Comparison of ENCODE assay signal across 9 mouse cellular contexts in the genomic region with DNA sequence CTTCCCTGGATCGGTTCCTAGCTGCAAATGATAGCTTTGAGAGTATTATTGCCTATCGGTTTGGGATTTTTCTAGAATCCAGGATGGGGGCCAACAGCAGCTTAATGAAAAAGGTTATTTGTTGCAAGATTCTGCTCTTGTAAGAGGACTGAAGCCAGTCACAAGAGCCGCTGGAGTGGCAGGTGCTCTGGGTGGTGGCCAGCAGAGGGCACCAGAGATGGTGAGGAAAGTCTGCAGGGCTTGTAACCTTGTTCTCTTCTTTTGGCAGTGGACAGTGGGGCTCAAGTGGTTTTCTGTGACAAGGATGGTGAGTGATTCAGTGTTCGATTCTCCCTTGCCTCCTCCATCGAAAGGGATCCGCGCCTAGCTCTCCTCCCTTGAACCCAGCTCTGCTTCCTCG. TPM values are rescaled to one million over a fixed set of nuclear protein-coding genes. Genes with fewer than 3 reads are reported as not detected.
DNase-seq lines count a peak whose midpoint lies in the region; ATAC-seq and TF ChIP-seq lines count a peak whose summit lies in the region.
"Had no signal": no experiment of that assay in that cellular context is flagged by ENCODE, and none has a peak within 500 bp of the region (broad histone marks: within the 10 kb centered on the region; RNA-seq: fewer than 3 reads in every experiment).

No protein-coding gene starts in this region.

- no peaks in the 10 kb centered on the region for H3K9me3 ChIP-seq in kidney, embryonic 15.5 days (replicated peaks)
- H3K9me3 ChIP-seq in liver, embryonic 14.5 days (ENCODE audit: control insufficient read depth, low read length) = no peaks in the 10 kb centered on the region
- H3K9me3 ChIP-seq: heart, embryonic 13.5 days had no signal

- ATAC-seq in kidney, embryonic 15.5 days (replicated peaks; ENCODE audit: low FRiP score) = no peak
- ATAC-seq in liver, embryonic 14.5 days (ENCODE audit: insufficient read depth) = no peak; the same call in 1 of the 2 replicates

- 0 out of 2 replicates have a peak overlapping the region, but pooled peaks have one; percentile 4 for H3K27ac ChIP-seq in kidney, embryonic 15.5 days
- no peak overlapping the region for H3K27ac ChIP-seq in liver, embryonic 14.5 days
- H3K27ac ChIP-seq: heart, embryonic 13.5 days had no signal

- 21% methylated on average over 8 of the region's 8 CpGs for WGBS in kidney, embryonic 15.5 days
- WGBS in liver, embryonic 14.5 days (ENCODE audit: insufficient replicate concordance) = 22% methylated on average over 8 of the region's 8 CpGs

- peak; percentile 95 for TF ChIP-seq CTCF in liver, embryonic 14.5 days (IDR thresholded peaks at IDR 0.05; ENCODE audit: low read depth)

- H3K4me1 ChIP-seq in kidney, embryonic 15.5 days = peaks cover 35% of the 10 kb centered on the region
- peaks cover 2 to 4% of the 10 kb centered on the region in 2 experiments; a peak in 2 of 4 replicates for H3K4me1 ChIP-seq in liver, embryonic 14.5 days (replicated peaks; ENCODE audit: control insufficient read depth in 2 of 2, insufficient read depth in 2 of 2, low read length in 1 of 2)

- no peak overlapping the region for H3K4me3 ChIP-seq in kidney, embryonic 15.5 days (replicated peaks)
- H3K4me3 ChIP-seq in liver, embryonic 14.5 days (ENCODE audit: insufficient read depth in 1 of 2, low read depth in 2 of 2, low read length in 2 of 2) = no peak overlapping the region
- H3K4me3 ChIP-seq: heart, embryonic 13.5 days had no signal

- peak overlapping the region; percentile 10 for H3K4me2 ChIP-seq in kidney, embryonic 15.5 days
- H3K4me2 ChIP-seq in liver, embryonic 14.5 days (ENCODE audit: low read depth) = no peak overlapping the region
- H3K4me2 ChIP-seq: heart, embryonic 13.5 days had no signal

- no peak overlapping the region for H3K9ac ChIP-seq in kidney, embryonic 15.5 days
- no peak overlapping the region for H3K9ac ChIP-seq in liver, embryonic 14.5 days (replicated peaks)
- H3K9ac ChIP-seq: heart, embryonic 13.5 days had no signal

- no peaks in the 10 kb centered on the region for H3K36me3 ChIP-seq in kidney, embryonic 15.5 days
- H3K36me3 ChIP-seq in liver, embryonic 14.5 days (replicated peaks; ENCODE audit: control insufficient read depth, insufficient read depth, low read depth) = no peaks in the 10 kb centered on the region
- H3K36me3 ChIP-seq: heart, embryonic 13.5 days had no signal

- DNase-seq in B cell, adult 2 months = peak; percentile 88 to 91
- DNase-seq in Muller cell, postnatal 12 days (ENCODE audit: inconsistent ontology term) = peak; percentile 67
- peak; percentile 83 for DNase-seq in cerebellum, adult 9-11 months
- peak; percentile 84 for DNase-seq in gastrocnemius, postnatal 10 days
- peak in 2 of 3 experiments; percentile 49 to 56 for DNase-seq in liver, embryonic 14.5 days (ENCODE audit: low read depth in 3 of 3, low spot score in 3 of 3)
- peak; percentile 77 for DNase-seq in right cerebral cortex, adult 18-20 months
- peak; percentile 51 for DNase-seq in urinary bladder, postnatal 10 days (ENCODE audit: low spot score)

- no peaks in the 10 kb centered on the region for H3K27me3 ChIP-seq in kidney, embryonic 15.5 days
- no peaks in the 10 kb centered on the region for H3K27me3 ChIP-seq in liver, embryonic 14.5 days (ENCODE audit: control insufficient read depth, insufficient read depth, low read length)

- no peak for TF ChIP-seq EP300 in liver, embryonic 14.5 days (IDR thresholded peaks at IDR 0.05; ENCODE audit: low read depth)

RNA-seq across cellular contexts. Expression of a gene that starts 1.1 kb away (rescaled TPM):
- under 1 TPM in 1 of 2 experiments, not detected in 1; 0.19 TPM for total RNA-seq in gastrocnemius, postnatal 10 days (2021)
- 11.8 and 14.8 TPM in 2 replicates for polyA plus RNA-seq in kidney, embryonic 15.5 days (2015; fragmentation: Nextera tagmentation; extraction: Ambion mirVana)
- polyA plus RNA-seq in liver, embryonic 14.5 days (2012; rRNA removed) = 0.95 and 2.1 TPM in 2 replicates
- 1.2 and 2.5 TPM in 2 replicates for polyA plus RNA-seq in liver, embryonic 14.5 days (2014; fragmentation: Nextera tagmentation; extraction: Ambion mirVana)

RNA-seq across cellular contexts. Expression of a gene that starts 14.2 kb away (rescaled TPM):
- 10 to 100 TPM; 24.0 to 25.2 TPM for total RNA-seq in gastrocnemius, postnatal 10 days (2021)
- 75.4 and 78.5 TPM in 2 replicates for polyA plus RNA-seq in kidney, embryonic 15.5 days (2015; fragmentation: Nextera tagmentation; extraction: Ambion mirVana)
- 38.8 and 40.6 TPM in 2 replicates for polyA plus RNA-seq in liver, embryonic 14.5 days (2012; rRNA removed)
- polyA plus RNA-seq in liver, embryonic 14.5 days (2014; fragmentation: Nextera tagmentation; extraction: Ambion mirVana) = 35.9 and 39.4 TPM in 2 replicates

RNA-seq across cellular contexts. Expression of a gene that starts 29.7 kb away (rescaled TPM):
- total RNA-seq in gastrocnemius, postnatal 10 days (2021) = 10 to 100 TPM; 14.8 to 16.3 TPM
- 4.5 and 5.1 TPM in 2 replicates for polyA plus RNA-seq in kidney, embryonic 15.5 days (2015; fragmentation: Nextera tagmentation; extraction: Ambion mirVana)
- 0.52 and 0.90 TPM in 2 replicates for polyA plus RNA-seq in liver, embryonic 14.5 days (2012; rRNA removed)
- 0.40 and 0.41 TPM in 2 replicates for polyA plus RNA-seq in liver, embryonic 14.5 days (2014; fragmentation: Nextera tagmentation; extraction: Ambion mirVana)

RNA-seq across cellular contexts. Expression of a gene that starts 29.7 kb away (rescaled TPM):
- total RNA-seq in gastrocnemius, postnatal 10 days (2021) = 10 to 100 TPM; 16.3 to 16.9 TPM
- polyA plus RNA-seq in kidney, embryonic 15.5 days (2015; fragmentation: Nextera tagmentation; extraction: Ambion mirVana) = 18.6 and 24.7 TPM in 2 replicates
- polyA plus RNA-seq in liver, embryonic 14.5 days (2012; rRNA removed) = 79.3 and 140 TPM in 2 replicates
- 165 and 183 TPM in 2 replicates for polyA plus RNA-seq in liver, embryonic 14.5 days (2014; fragmentation: Nextera tagmentation; extraction: Ambion mirVana)

RNA-seq across cellular contexts. Expression of a gene that starts 45.6 kb away (rescaled TPM):
- 100 to 1,000 TPM; 121 to 137 TPM for total RNA-seq in gastrocnemius, postnatal 10 days (2021)
- polyA plus RNA-seq in kidney, embryonic 15.5 days (2015; fragmentation: Nextera tagmentation; extraction: Ambion mirVana) = 221 and 252 TPM in 2 replicates
- polyA plus RNA-seq in liver, embryonic 14.5 days (2012; rRNA removed) = 48.2 and 58.8 TPM in 2 replicates
- 81.7 and 97.2 TPM in 2 replicates for polyA plus RNA-seq in liver, embryonic 14.5 days (2014; fragmentation: Nextera tagmentation; extraction: Ambion mirVana)
